Mouse (Mus musculus): ENCODE data around the gene Klhl30. TPM values are rescaled to one million over a fixed set of nuclear protein-coding genes. Genes with fewer than 3 reads are reported as not detected.

Klhl30 gene
- total RNA-seq (2014; rRNA removed), result 0.31 and 0.79 TPM in 2 replicates
- 0.25 and 0.29 TPM in 2 replicates for polyA plus RNA-seq (2015; fragmentation: Nextera tagmentation; extraction: Ambion mirVana)

- no peak for ATAC-seq
- H3K36me3 ChIP-seq (ENCODE audit: insufficient read depth, low read length), result no peaks in the 10 kb centered on the region
- 67% methylated on average over 4 of the region's 4 CpGs for WGBS
Measured at GRCm38 (mm10) chr1:91350841-91351240, at the start of gene Klhl30. Klhl30 (plus strand) TSS chr1:91351016.

GRCm38 (mm10) chr1:91301206-91301920 is 49.5 kb upstream of the Klhl30 start:
- TF ChIP-seq CTCF (IDR thresholded peaks at IDR 0.05; ENCODE audit: low read depth), result no peak
- Histone ChIP-seq H3K27ac (no peak overlapping the region), H3K9ac (replicated peaks; ENCODE audit: low read length) (no peak overlapping the region), H3K4me2 (ENCODE audit: low read depth, low read length) (no peak overlapping the region), H3K4me1 (ENCODE audit: insufficient read depth, low read length) (peaks cover 5% of the 10 kb centered on the region; the same call in 1 of the 2 replicates), H3K36me3 (ENCODE audit: insufficient read depth, low read length) (peaks cover 5% of the 10 kb centered on the region; the same call in 1 of the 2 replicates), H3K9me3 (ENCODE audit: low read length) (no peaks in the 10 kb centered on the region), H3K27me3 (ENCODE audit: insufficient read depth, low read length) (no peaks in the 10 kb centered on the region), H3K4me3 (ENCODE audit: low read length) (no peak overlapping the region)
- 89% methylated on average over 3 of the region's 3 CpGs for WGBS
- ATAC-seq (no peak), DNase-seq (ENCODE audit: low spot score) (no peak)

More at GRCm38 (mm10) chr1:91350841-91351240, at the start of gene Klhl30:
- Histone ChIP-seq H3K4me3 (ENCODE audit: low read length) (no peak within 1 kb of the TSS), H3K9ac (replicated peaks; ENCODE audit: low read length) (no peak within 1 kb of the TSS), H3K4me1 (ENCODE audit: insufficient read depth, low read length) (no peaks in the 10 kb centered on the region), H3K4me2 (ENCODE audit: low read depth, low read length) (no peak within 1 kb of the TSS), H3K27me3 (ENCODE audit: insufficient read depth, low read length) (no peaks in the 10 kb centered on the region), H3K9me3 (ENCODE audit: low read length) (no peaks in the 10 kb centered on the region), H3K27ac (no peak within 1 kb of the TSS)
- no peak for DNase-seq (ENCODE audit: low spot score)
- TF ChIP-seq CTCF (IDR thresholded peaks at IDR 0.05; ENCODE audit: low read depth), result no peak

GRCm38 (mm10) chr1:91302021-91302420 is 48.8 kb upstream of the Klhl30 start:
- Histone ChIP-seq H3K4me1 (ENCODE audit: insufficient read depth, low read length) (peaks cover 5% of the 10 kb centered on the region; the same call in 1 of the 2 replicates), H3K27ac (no peak overlapping the region), H3K4me3 (ENCODE audit: low read length) (no peak overlapping the region), H3K9ac (replicated peaks; ENCODE audit: low read length) (no peak overlapping the region), H3K9me3 (ENCODE audit: low read length) (no peaks in the 10 kb centered on the region), H3K27me3 (ENCODE audit: insufficient read depth, low read length) (no peaks in the 10 kb centered on the region), H3K36me3 (ENCODE audit: insufficient read depth, low read length) (peaks cover 5% of the 10 kb centered on the region; the same call in 1 of the 2 replicates), H3K4me2 (ENCODE audit: low read depth, low read length) (no peak overlapping the region)
- ATAC-seq (no peak), DNase-seq (ENCODE audit: low spot score) (no peak)
- TF ChIP-seq CTCF (IDR thresholded peaks at IDR 0.05; ENCODE audit: low read depth), result no peak
- 87% methylated on average over 3 of the region's 3 CpGs for WGBS

- ATAC-seq, result no peak
- 91% methylated on average over 4 of the region's 4 CpGs for WGBS
- Histone ChIP-seq H3K4me3 (ENCODE audit: low read length) (no peak overlapping the region), H3K9ac (replicated peaks; ENCODE audit: low read length) (no peak overlapping the region), H3K4me1 (ENCODE audit: insufficient read depth, low read length) (no peaks in the 10 kb centered on the region), H3K36me3 (ENCODE audit: insufficient read depth, low read length) (peaks cover 17% of the 10 kb centered on the region; the same call in 1 of the 2 replicates), H3K9me3 (ENCODE audit: low read length) (no peaks in the 10 kb centered on the region), H3K4me2 (ENCODE audit: low read depth, low read length) (no peak overlapping the region), H3K27ac (no peak overlapping the region), H3K27me3 (ENCODE audit: insufficient read depth, low read length) (no peaks in the 10 kb centered on the region)
- DNase-seq (ENCODE audit: low spot score), result no peak
- no peak for TF ChIP-seq CTCF (IDR thresholded peaks at IDR 0.05; ENCODE audit: low read depth)
Measured at GRCm38 (mm10) chr1:91304621-91305020, 46.2 kb upstream of the Klhl30 start.

- 92% methylated on average over 13 of the region's 13 CpGs for WGBS
Measured at GRCm38 (mm10) chr1:91309366-91310085, 41.3 kb upstream of the Klhl30 start.

GRCm38 (mm10) chr1:91312273-91312672 is 38.5 kb upstream of the Klhl30 start:
- H3K4me1 ChIP-seq (ENCODE audit: insufficient read depth, low read length), result no peaks in the 10 kb centered on the region
- DNase-seq (ENCODE audit: low spot score) (no peak), ATAC-seq (no peak)
- H3K36me3 ChIP-seq (ENCODE audit: insufficient read depth, low read length), result peaks cover 23% of the 10 kb centered on the region
- no peaks in the 10 kb centered on the region for H3K27me3 ChIP-seq (ENCODE audit: insufficient read depth, low read length)
- no peak overlapping the region for H3K9ac ChIP-seq (replicated peaks; ENCODE audit: low read length)
- H3K4me2 ChIP-seq (ENCODE audit: low read depth, low read length), result no peak overlapping the region
- no peaks in the 10 kb centered on the region for H3K9me3 ChIP-seq (ENCODE audit: low read length)
- TF ChIP-seq CTCF (IDR thresholded peaks at IDR 0.05; ENCODE audit: low read depth), result no peak
- no peak overlapping the region for H3K27ac ChIP-seq
- no peak overlapping the region for H3K4me3 ChIP-seq (ENCODE audit: low read length)
- 96% methylated on average over 4 of the region's 4 CpGs for WGBS

More at GRCm38 (mm10) chr1:91309366-91310085, 41.3 kb upstream of the Klhl30 start:
- ATAC-seq (no peak), DNase-seq (ENCODE audit: low spot score) (no peak)
- H3K27me3 ChIP-seq (ENCODE audit: insufficient read depth, low read length), result no peaks in the 10 kb centered on the region
- no peak for TF ChIP-seq CTCF (IDR thresholded peaks at IDR 0.05; ENCODE audit: low read depth)
- H3K9me3 ChIP-seq (ENCODE audit: low read length), result no peaks in the 10 kb centered on the region
- no peak overlapping the region for H3K27ac ChIP-seq
- H3K9ac ChIP-seq (replicated peaks; ENCODE audit: low read length), result no peak overlapping the region
- H3K36me3 ChIP-seq (ENCODE audit: insufficient read depth, low read length), result peaks cover 28% of the 10 kb centered on the region
- no peak overlapping the region for H3K4me2 ChIP-seq (ENCODE audit: low read depth, low read length)
- no peaks in the 10 kb centered on the region for H3K4me1 ChIP-seq (ENCODE audit: insufficient read depth, low read length)
- no peak overlapping the region for H3K4me3 ChIP-seq (ENCODE audit: low read length)

Data from hindbrain, postnatal 0 days (tissue).